Mouse (Mus musculus): ENCODE results near the gene Ccdc97. TPM values are rescaled to one million over a fixed set of nuclear protein-coding genes. Genes with fewer than 3 reads are reported as not detected.

The Ccdc97 gene
- total RNA-seq, 2 experiments from 2014 or later, result 47.8 to 48.6 TPM

DNA sequence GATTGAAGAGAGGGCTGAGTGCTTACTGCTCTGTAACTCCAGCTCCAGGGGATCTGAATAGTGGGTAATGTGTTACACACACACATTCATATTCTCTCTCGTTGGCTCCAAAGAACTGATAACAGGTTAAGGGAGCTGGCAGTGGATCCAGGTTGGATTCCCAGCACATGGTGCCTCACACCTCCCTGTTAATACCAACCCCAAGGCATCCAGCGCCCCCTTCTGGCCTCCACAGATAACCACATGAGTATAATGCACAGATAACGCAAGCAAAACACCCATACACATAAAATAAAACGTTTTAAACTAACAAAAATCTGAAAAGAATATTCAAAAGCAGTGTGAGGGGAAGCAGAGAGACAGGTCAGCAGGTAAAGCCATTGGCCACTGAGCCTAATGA, 46.4 kb downstream of the Ccdc97 start:
- intact Hi-C loops (cut with DNase I), result no loop called here

DNA sequence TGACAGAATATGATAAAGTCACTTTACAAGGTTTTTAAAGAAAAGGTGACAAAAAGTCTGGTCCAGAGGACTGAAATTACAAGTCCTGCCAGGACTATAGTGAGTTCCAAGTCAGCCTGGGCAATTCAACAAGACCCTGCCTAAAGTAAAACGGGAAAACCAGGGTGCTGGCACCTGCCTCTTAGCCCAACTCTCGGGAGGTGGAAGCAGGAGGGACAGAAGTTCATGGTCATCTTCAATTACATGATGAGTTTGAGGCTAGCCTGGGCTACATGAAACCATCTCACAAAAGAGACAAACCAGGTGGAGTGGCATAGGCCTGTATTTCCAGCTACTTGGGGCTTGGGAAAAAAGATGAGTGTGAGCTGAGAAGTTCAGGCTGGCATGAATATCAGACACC, 47.2 kb downstream of the Ccdc97 start:
- intact Hi-C loops (cut with DNase I), result no loop called here
- no peak for DNase-seq

More for the DNA sequence above, 46.4 kb downstream of the Ccdc97 start:
- no peak for DNase-seq

GRCm38 (mm10) chr7:25670096-25670495, 48.8 kb downstream of the Ccdc97 start:
- intact Hi-C loops (cut with DNase I), result no loop called here
- DNase-seq, result no peak

DNA sequence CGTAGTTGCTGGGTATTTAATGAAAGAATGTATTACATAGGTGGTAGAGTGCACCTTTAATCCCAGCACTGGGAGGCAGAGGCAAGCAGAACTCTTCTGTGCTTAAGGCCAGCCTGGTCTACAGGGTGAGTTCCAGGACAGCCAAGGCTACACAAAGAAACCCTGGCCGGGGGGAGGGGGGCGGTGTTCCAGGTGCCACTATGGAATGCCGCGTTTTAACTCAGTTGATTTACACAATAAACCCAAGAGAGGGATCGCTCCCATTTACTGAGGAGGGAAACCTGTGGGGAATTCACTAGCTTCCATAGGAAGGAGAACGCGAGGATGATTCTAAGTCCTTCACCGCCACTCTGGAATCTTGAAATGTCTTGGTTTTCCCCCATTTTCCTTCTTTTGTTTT, 49.3 kb downstream of the Ccdc97 start:
- intact Hi-C loops (cut with DNase I), result no loop called here
- no peak for DNase-seq

- no peak for DNase-seq
- intact Hi-C loops (cut with DNase I), result no loop called here
Observed at GRCm38 (mm10) chr7:25669158-25669557, 49.7 kb downstream of the Ccdc97 start.

- no peak for DNase-seq
- intact Hi-C loops (cut with DNase I), result no loop called here
Observed at GRCm38 (mm10) chr7:25666381-25666780, 52.5 kb downstream of the Ccdc97 start.

Other genes starting within 250 kb of the Ccdc97 start
- gene Ceacam1, start 241.5 kb downstream of the Ccdc97 start, total RNA-seq (2021), result 1 to 10 TPM in 1 of 2 experiments, under 1 TPM in 1; 0.70 to 1.0 TPM
- gene Ceacam2, start 179.2 kb downstream of the Ccdc97 start, total RNA-seq (2021), result not detected
- gene Erich4, start 103.2 kb downstream of the Ccdc97 start, total RNA-seq (2021), result not detected
- gene Dmac2, start 99.7 kb downstream of the Ccdc97 start, total RNA-seq (2021), result 10 to 100 TPM; 19.9 to 22.7 TPM
- 1 to 10 TPM in 1 of 2 experiments, under 1 TPM in 1; 0.64 to 1.0 TPM for gene B3gnt8, start 92.4 kb downstream of the Ccdc97 start, total RNA-seq (2021)
- gene Bckdha, start 60.1 kb downstream of the Ccdc97 start, total RNA-seq (2021), result 10 to 100 TPM; 23.6 to 24.7 TPM
- 10 to 100 TPM; 15.1 to 18.4 TPM for gene Exosc5, start 59.9 kb downstream of the Ccdc97 start, total RNA-seq (2021)
- 10 to 100 TPM; 14.6 to 19.9 TPM for gene Tmem91, start 43.9 kb downstream of the Ccdc97 start, total RNA-seq (2021)
- 10 to 100 TPM; 24.7 to 25.7 TPM for gene B9d2, start 38.3 kb downstream of the Ccdc97 start, total RNA-seq (2021)
- 10 to 100 TPM in 1 of 2 experiments, 1 to 10 TPM in 1; 8.5 to 10.1 TPM for gene Tgfb1, start 32.1 kb downstream of the Ccdc97 start, total RNA-seq (2021)
- gene Hnrnpul1, start 35.7 kb upstream of the Ccdc97 start, total RNA-seq (2021), result 100 to 1,000 TPM; 142 to 152 TPM
- 10 to 100 TPM; 19.2 to 20.8 TPM for gene Axl, start 69.6 kb upstream of the Ccdc97 start, total RNA-seq (2021)
- gene Cyp2s1, start 97.8 kb upstream of the Ccdc97 start, total RNA-seq (2021), result 1 to 10 TPM; 2.4 to 3.5 TPM
- not detected for gene Cyp2b10, start 178.5 kb upstream of the Ccdc97 start, total RNA-seq (2021)

Data from left cerebral cortex, postnatal 4 days (tissue).